Mouse (Mus musculus): Measurements from ENCODE around the gene Abhd2. TPM values are rescaled to one million over a fixed set of nuclear protein-coding genes. Genes with fewer than 3 reads are reported as not detected.

Abhd2 gene
- total RNA-seq, 2 experiments from 2014 or later = 382 to 406 TPM

Other genes starting within 250 kb of the Abhd2 start
- gene Acan, start 219.7 kb upstream of the Abhd2 start, total RNA-seq (2021) = 1 to 10 TPM in 1 of 2 experiments, under 1 TPM in 1; 0.50 to 1.6 TPM
- gene Hapln3, start 142.2 kb upstream of the Abhd2 start, total RNA-seq (2021) = 1 to 10 TPM; 4.1 to 4.5 TPM
- gene Mfge8, start 124.1 kb upstream of the Abhd2 start, total RNA-seq (2021) = 100 to 1,000 TPM; 327 to 347 TPM
- under 1 TPM; 0.17 to 0.45 TPM for gene Rlbp1, start 113.8 kb downstream of the Abhd2 start, total RNA-seq (2021)
- gene Fanci, start 118.7 kb downstream of the Abhd2 start, total RNA-seq (2021) = 1 to 10 TPM; 4.7 to 5.0 TPM
- 10 to 100 TPM; 87.2 to 93.7 TPM for gene Polg, start 193.2 kb downstream of the Abhd2 start, total RNA-seq (2021)

Measured in adrenal gland, postnatal 4 days (tissue).